Mouse (Mus musculus) embryonic facial prominence, embryonic 14.5 days (tissue): ENCODE measurements around the gene Bcl2l10. TPM values are rescaled to one million over a fixed set of nuclear protein-coding genes. Genes with fewer than 3 reads are reported as not detected.

Experiments
- ATAC-seq: fragments of 200-750 bp; cut with Nextera tagmentation; 2 replicates; pipeline ENCODE4 v1.8.0; 2017; ENCODE audit warnings: low read depth, moderate number of reproducible peaks, moderate TSS enrichment
- DNase-seq: peaks from one replicate; pipeline ENCODE4 v3.0.0-alpha.2; 2015; ENCODE audit warnings: low spot score
- H3K27ac ChIP-seq: fragments of 300-500 bp; sonication (generic); replicated peaks from 2 replicates; pipeline ENCODE4 v1.5.1; 2014; ENCODE audit warnings: low read depth, mild to moderate bottlenecking, low read length, moderate library complexity
- H3K27me3 ChIP-seq: fragments of 300-500 bp; sonication (generic); replicated peaks from 2 replicates; pipeline ENCODE4 v1.6.1; 2014; ENCODE audit warnings: low read length; ENCODE audit not compliant: control insufficient read depth, insufficient read depth
- H3K36me3 ChIP-seq: fragments of 300-500 bp; sonication (generic); 2 replicates; pipeline ENCODE4 v1.6.1; 2014; ENCODE audit warnings: low read length, mixed read lengths; ENCODE audit not compliant: control insufficient read depth, insufficient read depth
- H3K4me1 ChIP-seq: fragments of 300-500 bp; sonication (generic); 2 replicates; pipeline ENCODE4 v1.6.1; 2014; ENCODE audit warnings: antibody characterized with exemption, low read length; ENCODE audit not compliant: control insufficient read depth, insufficient read depth
- H3K4me2 ChIP-seq: fragments of 300-500 bp; sonication (generic); 2 replicates; pipeline ENCODE4 v1.6.1; 2014; ENCODE audit warnings: low read depth, mild to moderate bottlenecking, low read length, moderate library complexity, mixed read lengths
- H3K4me3 ChIP-seq: fragments of 300-500 bp; sonication (generic); 2 replicates; pipeline ENCODE4 v1.5.1; 2014; ENCODE audit warnings: low read depth, mild to moderate bottlenecking, low read length
- H3K9ac ChIP-seq: fragments of 300-500 bp; sonication (generic); 2 replicates; pipeline ENCODE4 v1.6.1; 2014; ENCODE audit warnings: low read depth, mild to moderate bottlenecking, low read length, moderate library complexity, mixed read lengths
- H3K9me3 ChIP-seq: fragments of 300-500 bp; sonication (generic); 2 replicates; pipeline ENCODE4 v1.6.1; 2016; ENCODE audit warnings: low read length; ENCODE audit not compliant: control insufficient read depth
- WGBS: fragments of 180-500 bp; shearing (Covaris S2); extraction: QIAGEN DNeasy Blood & Tissue Kit; methylation state at CpG from one replicate; pipeline ENCODE4 v1.1.7; 2014; 5-methylcytosine and 5-hydroxymethylcytosine counted together
- polyA plus RNA-seq: library from polyadenylated mRNA; unstranded; fragments of >200 nt; fragmentation: Nextera tagmentation; extraction: Ambion mirVana; gene quantifications from 2 replicates; pipeline ENCODE4 v1.2.1, GENCODE M21; 2014

Gene Bcl2l10
- polyA plus RNA-seq, 1 experiment from 2014 or later: not detected

DNA sequence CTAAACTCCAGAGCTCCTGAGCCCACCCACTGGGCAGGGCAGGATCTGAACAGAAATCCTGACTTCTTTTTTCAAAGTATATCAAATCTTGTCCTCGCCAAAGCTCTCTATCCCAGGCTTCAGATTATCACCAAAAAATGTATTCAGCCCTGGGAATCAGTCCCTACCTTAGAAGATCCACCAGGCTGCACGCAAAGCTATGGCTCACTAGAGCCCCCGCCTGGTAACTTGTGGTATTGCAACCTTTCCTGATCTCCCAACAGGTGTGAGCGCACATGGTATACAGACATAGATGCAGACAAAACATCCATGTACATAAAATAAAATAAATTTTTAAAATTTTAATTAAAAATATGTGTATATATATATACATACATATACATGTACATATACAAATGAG, 35.5 kb upstream of the Bcl2l10 start:
- H3K4me3 ChIP-seq: no peak overlapping the region
- no peaks in the 10 kb centered on the region for H3K36me3 ChIP-seq
- DNase-seq (peak; percentile 68), ATAC-seq (no peak; the same call in 1 of the 2 replicates)
- H3K27me3 ChIP-seq: no peaks in the 10 kb centered on the region
- no peak overlapping the region for H3K27ac ChIP-seq
- 24% methylated on average over 4 of the region's 4 CpGs for WGBS
- no peak overlapping the region for H3K4me2 ChIP-seq
- H3K9me3 ChIP-seq: no peaks in the 10 kb centered on the region
- H3K9ac ChIP-seq: no peak overlapping the region
- peaks cover 10% of the 10 kb centered on the region for H3K4me1 ChIP-seq

DNA sequence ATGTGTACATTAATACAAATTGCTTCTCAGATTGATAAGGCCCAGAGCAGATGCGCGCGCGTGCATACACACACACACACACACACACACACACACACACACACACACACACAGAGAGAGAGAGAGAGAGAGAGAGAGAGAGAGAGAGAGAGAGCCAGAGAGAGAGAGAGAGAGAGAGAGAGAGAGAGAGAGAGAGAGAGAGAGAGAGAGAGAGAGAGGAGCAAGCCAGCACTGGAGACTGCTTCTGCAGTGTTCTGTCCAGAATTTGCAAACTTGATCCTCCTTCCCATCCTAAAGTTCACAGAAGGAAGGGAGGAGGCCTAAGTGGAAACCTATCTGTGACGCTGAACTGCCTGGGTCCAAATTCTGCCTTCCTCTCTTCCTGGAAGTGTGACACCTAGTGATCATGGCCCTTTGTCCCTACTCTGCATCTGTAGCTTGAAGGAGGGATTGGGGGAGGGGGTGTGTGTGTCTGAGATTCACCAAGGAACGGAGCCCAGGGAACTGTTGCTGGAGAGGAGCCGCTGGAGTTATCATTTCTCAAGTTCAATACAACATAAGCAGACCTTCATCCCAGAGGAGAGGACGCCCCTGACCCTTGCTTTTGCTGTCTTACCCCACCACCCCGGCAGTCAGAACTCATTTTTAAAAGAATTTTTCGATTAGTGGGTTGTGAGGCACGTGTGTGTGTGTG, 34.3 kb upstream of the Bcl2l10 start:
- H3K9me3 ChIP-seq: no peaks in the 10 kb centered on the region
- 36% methylated on average over 11 of the region's 11 CpGs for WGBS
- peak overlapping the region; percentile 86 for H3K27ac ChIP-seq
- peak; percentile 52 for DNase-seq
- H3K27me3 ChIP-seq: no peaks in the 10 kb centered on the region
- peak overlapping the region; percentile 89 for H3K4me2 ChIP-seq
- H3K4me3 ChIP-seq: peak overlapping the region; percentile 74
- peak overlapping the region; percentile 70 for H3K9ac ChIP-seq
- no peaks in the 10 kb centered on the region for H3K36me3 ChIP-seq
- H3K4me1 ChIP-seq: peaks cover 10% of the 10 kb centered on the region
- peak; percentile 28 for ATAC-seq

DNA sequence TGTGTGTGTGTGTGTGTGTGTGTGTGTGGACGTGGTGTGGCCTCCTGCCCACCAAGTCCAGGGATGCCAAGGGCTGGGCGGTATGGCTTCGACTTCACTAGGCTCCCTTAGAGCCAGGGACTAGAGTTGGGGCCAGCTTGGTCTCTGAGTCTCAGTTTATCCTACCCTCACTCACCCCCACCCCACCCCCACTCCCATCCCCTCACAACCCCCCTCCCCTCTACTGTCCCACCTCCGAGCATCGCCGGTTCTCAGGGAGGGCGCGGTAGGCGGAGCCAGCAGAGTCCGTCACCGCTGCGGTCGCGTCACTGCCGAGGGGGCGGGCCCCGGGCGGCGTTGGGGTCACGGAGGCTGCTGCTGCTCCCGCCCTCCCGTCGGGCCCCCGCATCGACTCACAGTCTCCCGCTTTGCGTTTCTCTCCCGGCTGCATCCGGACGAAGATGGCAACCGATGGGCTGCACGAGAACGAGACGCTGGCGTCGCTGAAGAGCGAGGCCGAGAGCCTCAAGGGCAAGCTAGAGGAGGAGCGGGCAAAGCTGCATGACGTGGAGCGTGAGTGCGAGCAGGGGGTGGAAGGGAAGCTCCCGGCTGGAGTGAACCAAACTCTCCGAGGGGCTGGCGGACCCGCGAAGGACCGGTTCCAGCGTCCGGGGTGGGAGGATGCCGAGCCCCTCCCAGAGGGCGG, 33.6 kb upstream of the Bcl2l10 start:
- Histone ChIP-seq H3K4me2 (peak overlapping the region; percentile 89), H3K36me3 (no peaks in the 10 kb centered on the region), H3K27ac (peak overlapping the region; percentile 86), H3K9ac (peak overlapping the region; percentile 70), H3K4me3 (peak overlapping the region; percentile 74), H3K4me1 (peaks cover 10% of the 10 kb centered on the region), H3K27me3 (no peaks in the 10 kb centered on the region), H3K9me3 (no peaks in the 10 kb centered on the region)
- WGBS: under 1% methylated on average over 49 of the region's 52 CpGs
- ATAC-seq (peak; percentile 91), DNase-seq (peak; percentile 83)

DNA sequence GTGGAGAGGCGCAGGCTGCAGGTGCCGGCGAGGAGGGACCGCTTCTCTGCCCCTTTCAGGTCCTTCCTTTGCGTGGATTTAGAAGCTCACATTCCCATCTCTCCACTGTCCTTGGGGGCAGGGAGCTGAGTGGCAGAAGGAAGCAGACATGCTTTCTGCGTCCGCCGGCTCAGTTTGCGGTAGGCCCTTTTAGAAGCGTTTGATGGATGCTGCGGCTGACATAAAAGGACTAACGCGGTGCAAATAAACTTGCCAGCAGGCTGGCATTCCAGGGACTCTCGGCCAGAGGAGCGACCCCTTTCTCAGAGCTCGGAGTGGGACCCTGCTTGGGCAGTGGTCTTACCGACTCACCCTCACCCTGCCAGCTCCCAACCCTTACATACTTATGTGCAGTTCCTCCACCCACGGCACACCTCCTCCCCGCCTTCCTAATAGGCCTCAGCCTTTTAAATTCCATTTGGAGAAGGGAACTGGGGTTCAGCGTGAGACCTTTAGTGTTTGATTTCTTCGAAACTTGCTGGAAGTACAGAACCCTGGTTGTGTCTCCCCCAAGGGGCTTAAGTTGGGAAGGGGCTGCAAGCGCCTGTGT, 32.9 kb upstream of the Bcl2l10 start:
- DNase-seq: peak; percentile 48
- Histone ChIP-seq H3K4me2 (peak overlapping the region; percentile 89), H3K36me3 (no peaks in the 10 kb centered on the region), H3K27me3 (no peaks in the 10 kb centered on the region), H3K9me3 (no peaks in the 10 kb centered on the region), H3K4me1 (peaks cover 10% of the 10 kb centered on the region), H3K4me3 (peak overlapping the region; percentile 74), H3K9ac (peak overlapping the region; percentile 70), H3K27ac (peak overlapping the region; percentile 86)
- ATAC-seq: no peak; the same call in 1 of the 2 replicates
- 4% methylated on average over 22 of the region's 22 CpGs for WGBS

DNA sequence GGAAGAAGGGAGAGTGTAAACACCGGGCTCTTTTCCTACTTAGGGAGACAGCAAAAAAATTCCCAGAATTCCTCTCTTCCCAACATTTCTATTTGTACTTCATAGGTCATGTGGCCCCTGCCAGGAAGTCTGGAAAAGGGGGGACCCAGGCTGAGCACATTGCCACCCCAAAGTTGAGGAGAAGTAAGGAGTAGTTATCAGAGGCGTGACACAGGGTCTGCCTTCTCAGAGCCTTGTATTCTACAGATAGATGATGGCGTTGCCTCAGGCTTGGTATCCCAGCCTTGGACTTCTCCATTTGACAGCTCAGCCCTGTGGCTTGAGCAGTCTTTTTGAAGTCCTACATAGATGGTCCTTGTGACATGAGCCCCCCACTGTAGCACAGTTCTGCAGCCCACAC, 32.3 kb upstream of the Bcl2l10 start:
- no peaks in the 10 kb centered on the region for H3K36me3 ChIP-seq
- H3K27ac ChIP-seq: no peak overlapping the region
- ATAC-seq: no peak
- H3K9me3 ChIP-seq: no peaks in the 10 kb centered on the region
- peak overlapping the region; percentile 70 for H3K9ac ChIP-seq
- WGBS: 64% methylated on average over 3 of the region's 3 CpGs
- peaks cover 10% of the 10 kb centered on the region for H3K4me1 ChIP-seq
- peak overlapping the region; percentile 74; the same call in 1 of the 2 replicates for H3K4me3 ChIP-seq
- peak overlapping the region; percentile 89 for H3K4me2 ChIP-seq
- DNase-seq: no peak
- no peaks in the 10 kb centered on the region for H3K27me3 ChIP-seq

DNA sequence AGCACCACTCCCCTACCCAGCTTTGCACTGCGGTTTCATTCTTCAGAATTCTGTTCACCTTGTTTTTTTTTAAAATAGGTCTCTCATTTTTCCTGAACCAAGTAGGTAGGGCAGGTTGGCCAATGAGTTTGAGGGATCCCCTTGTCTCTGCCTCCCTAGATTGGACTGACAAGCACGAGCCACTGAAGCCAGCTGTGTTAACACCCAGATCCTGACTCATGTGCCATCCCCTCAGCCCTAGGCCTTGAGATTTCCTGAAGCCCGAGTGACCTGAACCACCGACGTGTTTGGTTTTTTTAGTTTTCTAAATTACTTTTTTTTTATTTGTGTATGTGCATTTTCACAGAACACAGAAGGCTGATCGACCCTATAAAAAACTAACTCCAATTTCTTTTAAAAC, 30.8 kb upstream of the Bcl2l10 start:
- Histone ChIP-seq H3K4me3 (no peak overlapping the region), H3K4me2 (no peak overlapping the region), H3K36me3 (no peaks in the 10 kb centered on the region), H3K27me3 (no peaks in the 10 kb centered on the region), H3K9me3 (no peaks in the 10 kb centered on the region), H3K4me1 (peaks cover 10% of the 10 kb centered on the region), H3K27ac (no peak overlapping the region), H3K9ac (no peak overlapping the region)
- WGBS: 86% methylated on average over 6 of the region's 6 CpGs
- DNase-seq (no peak), ATAC-seq (no peak)

DNA sequence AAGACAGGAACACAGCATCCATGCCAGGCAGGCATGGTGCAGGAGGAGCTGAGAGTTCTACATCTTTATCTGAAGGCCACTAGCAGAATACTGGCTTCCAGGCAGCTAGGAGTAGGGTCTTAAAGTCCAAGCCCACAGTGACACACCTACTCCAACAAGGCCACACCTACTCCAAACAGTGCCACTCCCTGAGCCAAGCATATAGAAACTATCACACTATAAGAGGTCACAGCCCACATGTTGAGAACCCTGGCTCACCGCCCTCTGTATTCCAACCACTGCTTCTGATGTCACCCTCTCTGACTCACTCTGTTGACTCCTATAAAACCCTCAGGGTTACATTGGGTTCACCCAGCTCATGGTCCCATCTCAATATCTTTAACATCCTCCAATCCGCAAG, 29.4 kb upstream of the Bcl2l10 start:
- H3K9me3 ChIP-seq: no peaks in the 10 kb centered on the region
- ATAC-seq: no peak
- H3K4me3 ChIP-seq: no peak overlapping the region
- H3K9ac ChIP-seq: no peak overlapping the region
- no peaks in the 10 kb centered on the region for H3K27me3 ChIP-seq
- H3K4me2 ChIP-seq: no peak overlapping the region
- WGBS: 88% methylated on average over 2 of the region's 2 CpGs
- H3K27ac ChIP-seq: no peak overlapping the region
- DNase-seq: no peak
- H3K36me3 ChIP-seq: no peaks in the 10 kb centered on the region
- H3K4me1 ChIP-seq: peaks cover 10% of the 10 kb centered on the region

DNA sequence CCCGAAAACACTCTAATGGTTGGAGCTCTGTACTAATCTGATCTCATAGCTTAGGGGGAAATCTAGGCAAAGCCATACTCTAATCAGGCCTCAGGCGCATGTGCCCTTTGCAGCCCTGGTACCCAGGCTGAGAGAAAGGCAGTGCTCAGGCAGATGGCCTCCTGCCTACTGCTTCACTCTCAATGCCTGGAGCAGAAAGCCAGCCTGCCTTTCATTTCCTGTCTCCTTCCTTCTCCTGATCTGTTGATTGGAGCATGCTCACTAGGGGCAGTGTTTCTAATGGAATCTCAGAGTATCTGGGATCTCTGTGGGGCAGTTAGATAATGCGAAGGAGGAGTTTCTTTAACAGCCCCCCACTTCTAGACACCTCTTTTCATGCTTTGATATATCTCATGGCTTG, 28.2 kb upstream of the Bcl2l10 start:
- no peaks in the 10 kb centered on the region for H3K36me3 ChIP-seq
- H3K27ac ChIP-seq: no peak overlapping the region
- ATAC-seq: no peak
- no peak for DNase-seq
- peaks cover 10% of the 10 kb centered on the region for H3K4me1 ChIP-seq
- H3K4me2 ChIP-seq: no peak overlapping the region
- no peaks in the 10 kb centered on the region for H3K9me3 ChIP-seq
- H3K9ac ChIP-seq: no peak overlapping the region
- no peak overlapping the region for H3K4me3 ChIP-seq
- H3K27me3 ChIP-seq: no peaks in the 10 kb centered on the region
- WGBS: 64% methylated on average over 3 of the region's 3 CpGs
